Mouse (Mus musculus): ENCODE data around the gene Dnah6. TPM values are rescaled to one million over a fixed set of nuclear protein-coding genes. Genes with fewer than 3 reads are reported as not detected.

Gene Dnah6
- total and polyA plus RNA-seq, 3 experiments: 0.01 to 0.03 TPM; not detected in 1

- DNase-seq: no peak
These were observed 7.0 kb upstream of the Dnah6 start for GRCm38 (mm10) chr6:73228408-73228807.

GRCm38 (mm10) chr6:73227376-73228158 is 6.1 kb upstream of the Dnah6 start:
- no peak for DNase-seq

DNA sequence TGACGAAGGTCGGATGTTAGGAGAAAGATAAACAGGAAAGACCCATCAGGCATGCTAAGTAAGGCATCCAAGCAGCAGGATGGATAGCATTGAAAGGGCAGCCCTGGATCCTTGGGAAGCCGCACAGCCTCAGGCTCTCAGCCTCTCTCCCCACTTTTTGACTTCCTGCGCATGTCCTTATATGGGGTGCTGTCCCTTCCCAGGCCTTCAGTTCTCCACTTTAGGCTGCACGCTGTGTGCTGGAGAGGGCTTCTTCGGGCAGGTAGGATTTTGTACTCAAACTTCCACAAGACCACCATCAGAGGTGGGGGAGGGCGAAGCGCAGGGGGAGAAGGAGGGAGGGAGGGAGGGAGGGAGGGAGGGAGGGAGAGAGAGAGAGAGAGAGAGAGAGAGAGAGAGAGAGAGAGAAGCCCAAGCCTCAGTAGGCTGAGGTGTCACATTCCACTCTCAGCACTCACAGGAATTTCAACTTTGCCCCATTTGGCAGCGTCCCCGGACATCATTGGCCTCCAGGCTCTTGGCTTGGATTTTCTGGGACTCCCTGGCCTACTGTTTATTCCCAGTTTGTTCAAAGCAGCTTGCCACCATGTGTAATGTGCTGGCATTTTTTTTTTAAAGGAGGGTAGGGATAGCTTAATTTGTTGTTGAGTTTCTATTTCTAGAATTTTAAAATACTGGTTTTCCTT is 1.5 kb upstream of the Dnah6 start:
- peak; percentile 92 for DNase-seq

DNA sequence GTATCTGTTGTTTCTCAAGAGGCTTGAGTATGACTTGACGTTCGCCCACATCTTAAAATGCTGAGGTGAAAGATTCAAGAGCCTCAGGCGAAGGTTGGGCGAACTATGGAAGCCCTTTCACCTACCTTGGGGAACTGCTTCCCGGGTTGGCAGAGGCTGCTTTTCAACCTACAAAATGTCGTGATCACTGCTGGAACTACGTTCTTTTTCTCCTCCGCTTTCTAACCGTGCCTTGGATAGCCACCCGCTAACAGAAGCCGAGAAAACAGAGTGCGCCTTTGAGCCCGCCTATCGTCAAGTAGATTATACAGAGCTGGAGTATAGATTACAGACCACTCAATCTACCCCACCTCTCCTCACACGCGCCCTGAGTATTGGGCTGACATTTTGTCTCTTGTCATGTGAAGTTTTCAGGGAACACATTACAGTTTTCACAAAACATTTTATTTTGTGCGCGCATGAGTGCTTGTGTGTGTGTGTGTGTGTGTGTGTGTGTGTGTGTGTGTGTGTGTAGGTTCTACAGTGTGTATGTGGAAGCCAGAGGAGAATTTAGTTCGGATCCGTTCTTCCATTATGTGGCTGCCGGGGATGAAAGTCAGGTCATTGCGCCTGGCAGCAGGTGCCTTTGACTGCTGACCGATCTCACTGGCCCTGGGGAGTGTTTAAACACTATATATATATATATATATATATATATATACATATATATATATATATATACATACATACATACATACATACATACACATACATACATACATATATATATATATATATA is 696 bp upstream of the Dnah6 start:
- no peak for DNase-seq

- DNase-seq: no peak
These were observed 9.8 kb downstream of the Dnah6 start for GRCm38 (mm10) chr6:73211602-73212001.

- DNase-seq: no peak
These were observed 10.4 kb downstream of the Dnah6 start for GRCm38 (mm10) chr6:73211036-73211435.

GRCm38 (mm10) chr6:73210445-73210972 is 10.9 kb downstream of the Dnah6 start:
- no peak for DNase-seq

DNA sequence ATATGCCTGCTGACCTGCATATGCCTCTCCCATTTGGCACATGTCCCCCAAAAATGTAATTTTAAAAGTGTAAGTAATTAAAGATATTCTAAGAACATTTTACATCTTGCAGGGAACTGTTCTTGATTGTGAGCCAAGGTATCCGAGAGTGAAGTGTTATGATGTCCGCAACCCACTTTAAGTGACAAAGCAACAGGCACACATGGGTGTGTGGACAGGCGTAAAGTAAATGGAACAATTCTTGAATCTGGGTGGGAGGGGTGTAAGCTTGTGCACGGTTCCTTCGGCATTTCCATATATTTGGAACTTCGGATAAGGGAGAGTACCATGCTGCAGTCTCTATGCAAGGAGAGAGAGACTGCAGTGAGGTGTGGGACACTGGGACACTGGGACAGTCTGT is 11.9 kb downstream of the Dnah6 start:
- DNase-seq: no peak

DNA sequence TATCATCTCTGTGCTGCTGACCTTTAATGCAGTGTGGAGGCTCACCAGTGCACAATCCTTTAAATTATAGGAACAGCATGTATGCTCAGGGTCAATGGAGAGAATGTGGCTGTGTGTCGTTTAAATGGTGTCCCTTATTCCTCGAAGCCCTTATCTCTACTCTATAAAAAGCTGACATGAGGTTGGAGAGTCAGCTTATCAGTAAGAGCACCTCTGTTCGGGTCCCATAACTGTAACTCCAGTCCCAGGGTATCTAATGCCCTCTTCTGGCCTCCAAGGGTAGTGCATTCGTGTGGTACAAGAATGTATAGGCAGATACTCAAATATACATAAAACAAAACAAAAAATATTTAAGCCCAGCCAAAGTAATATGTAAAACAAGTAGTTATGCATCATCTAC is 16.5 kb downstream of the Dnah6 start:
- DNase-seq: no peak

DNA sequence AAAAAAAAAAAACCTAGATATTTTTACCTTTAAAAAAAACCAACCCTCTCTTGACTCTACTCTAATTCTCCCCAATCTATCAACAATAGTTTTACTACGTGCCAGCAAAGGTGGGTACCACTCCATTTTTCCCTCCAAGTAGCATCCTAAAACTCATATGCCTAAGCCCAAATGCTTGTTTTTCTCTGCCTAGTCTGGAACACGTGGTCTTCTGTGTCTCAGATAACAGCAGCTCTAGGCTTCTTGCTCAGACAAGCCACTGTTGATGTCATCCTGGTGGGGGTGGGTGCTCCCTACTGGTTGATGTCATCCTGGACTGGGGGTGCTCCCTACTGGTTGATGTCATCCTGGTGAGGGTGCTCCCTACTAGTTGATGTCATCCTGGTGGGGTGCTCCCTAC is 17.7 kb downstream of the Dnah6 start:
- DNase-seq: no peak

- no peak for DNase-seq
These were observed 26.2 kb downstream of the Dnah6 start for GRCm38 (mm10) chr6:73195291-73195690.

DNA sequence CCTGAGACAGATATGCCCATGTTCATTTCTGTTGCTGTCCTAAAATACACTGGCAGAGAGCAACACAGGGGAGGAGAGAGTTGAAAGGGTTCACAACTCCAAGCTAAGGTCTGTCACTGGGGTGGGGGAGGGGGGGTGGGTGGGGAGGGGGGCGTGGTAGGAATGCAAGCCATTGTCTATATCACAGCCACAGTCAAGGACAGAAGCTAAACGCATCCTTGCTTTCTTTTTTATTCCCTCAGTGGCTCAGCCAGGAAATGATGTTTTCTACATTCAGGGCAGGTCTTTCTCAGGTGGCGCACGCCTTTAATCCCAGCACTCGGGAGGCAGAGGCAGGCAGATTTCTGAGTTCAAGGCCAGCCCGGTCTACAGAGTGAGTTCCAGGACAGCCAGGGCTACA is 30.7 kb downstream of the Dnah6 start:
- no peak for DNase-seq

DNA sequence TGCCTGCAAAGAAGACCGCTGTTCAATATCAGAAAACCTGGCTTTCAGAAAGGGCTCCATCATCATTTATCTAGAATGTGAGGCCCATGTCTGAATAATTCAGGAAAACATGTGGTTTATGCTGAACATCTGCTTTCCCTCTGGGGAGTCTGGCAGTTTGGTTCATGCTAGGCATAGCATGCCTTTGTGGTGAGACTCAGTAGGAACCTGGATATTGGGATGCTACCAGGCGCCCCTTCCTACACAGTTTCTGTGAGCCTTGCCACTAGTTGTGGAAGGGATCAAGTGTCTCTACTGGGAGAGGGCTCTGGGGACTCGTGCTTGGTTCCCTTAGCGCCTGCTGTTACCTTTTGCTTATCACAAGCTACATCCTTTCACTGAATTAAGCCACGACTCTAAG is 37.2 kb downstream of the Dnah6 start:
- DNase-seq: no peak

GRCm38 (mm10) chr6:73182987-73183386 is 38.5 kb downstream of the Dnah6 start:
- no peak for DNase-seq

DNA sequence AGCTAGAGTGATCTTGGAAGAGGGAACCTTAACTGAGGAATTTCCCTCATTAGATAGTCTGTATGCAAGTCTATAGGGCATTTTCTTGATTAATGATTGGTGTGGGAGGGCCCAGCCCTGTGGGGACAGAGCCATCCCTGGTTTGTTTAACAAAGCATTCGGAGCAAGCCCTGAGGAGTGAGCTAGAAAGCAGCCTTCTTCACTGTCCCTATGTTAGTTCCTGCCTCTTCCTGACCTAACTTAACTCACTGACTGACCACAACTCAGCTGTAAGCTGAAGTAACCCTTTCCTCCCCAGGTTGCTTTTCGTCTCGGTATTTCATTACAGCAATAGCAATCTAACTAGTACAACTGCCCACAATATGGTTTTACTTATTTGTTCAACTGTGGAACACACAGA is 39.0 kb downstream of the Dnah6 start:
- no peak for DNase-seq

- no peak for DNase-seq
These were observed 39.4 kb downstream of the Dnah6 start for GRCm38 (mm10) chr6:73182006-73182405.

DNA sequence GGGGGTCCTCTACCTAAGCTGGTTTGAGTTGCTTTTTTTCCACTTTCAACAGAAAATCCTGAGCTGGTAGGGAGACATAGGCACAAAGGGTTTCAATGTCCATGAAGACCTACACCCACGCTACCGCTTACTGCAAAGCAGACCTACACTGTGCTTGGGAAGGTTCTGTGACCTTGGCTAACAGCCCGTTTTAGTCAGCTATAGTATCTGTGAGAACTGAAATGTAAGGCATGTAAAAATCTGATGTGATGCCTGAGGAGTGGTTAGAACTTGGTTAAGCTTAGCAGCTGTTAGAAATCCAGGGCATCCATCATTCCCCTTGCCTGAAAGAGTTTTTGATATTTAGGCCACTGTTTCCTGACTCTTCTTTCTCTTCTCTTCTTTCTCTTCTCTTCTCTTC is 46.3 kb downstream of the Dnah6 start:
- DNase-seq: no peak

DNA sequence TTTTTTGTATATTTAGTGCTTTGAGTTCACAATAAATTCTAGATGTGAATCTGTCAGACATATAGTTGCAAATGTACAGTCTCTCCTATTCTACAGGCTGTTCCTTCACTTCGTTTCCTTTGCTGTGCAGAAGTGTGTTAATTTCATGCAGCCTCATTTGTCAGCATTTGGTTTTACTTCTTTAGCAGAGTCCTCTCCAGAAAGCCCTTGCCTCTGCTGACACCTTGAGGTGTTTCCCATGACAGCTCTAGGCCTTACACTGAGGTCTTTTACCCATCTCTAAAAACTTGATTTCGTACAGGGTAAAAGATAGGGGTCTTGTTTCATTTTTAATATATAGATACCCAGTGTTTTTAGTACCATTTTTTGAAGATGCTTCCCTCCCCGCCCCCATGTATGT is 54.2 kb downstream of the Dnah6 start:
- DNase-seq: no peak

DNA sequence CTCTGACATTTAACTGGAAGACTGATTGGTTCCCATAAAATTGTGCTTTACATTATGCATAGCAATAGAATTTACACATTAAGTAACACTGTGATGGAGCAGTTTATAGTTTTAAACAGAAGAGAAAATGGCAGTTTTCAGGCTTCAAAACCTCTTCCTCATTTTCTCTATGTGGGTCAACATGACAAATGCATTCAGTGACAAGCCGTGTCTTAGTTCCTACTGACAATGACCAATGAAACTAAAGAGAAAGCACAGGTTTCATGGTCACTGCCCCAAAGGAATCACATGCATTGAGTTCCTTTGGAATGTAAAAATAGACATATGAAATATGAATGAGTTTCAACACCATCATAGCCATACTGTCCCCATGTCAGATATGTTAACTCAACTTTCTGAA is 58.5 kb downstream of the Dnah6 start:
- DNase-seq: no peak

GRCm38 (mm10) chr6:73161338-73161737 is 60.1 kb downstream of the Dnah6 start:
- no peak for DNase-seq

- DNase-seq: no peak
These were observed 66.0 kb downstream of the Dnah6 start for GRCm38 (mm10) chr6:73155455-73155854.

DNA sequence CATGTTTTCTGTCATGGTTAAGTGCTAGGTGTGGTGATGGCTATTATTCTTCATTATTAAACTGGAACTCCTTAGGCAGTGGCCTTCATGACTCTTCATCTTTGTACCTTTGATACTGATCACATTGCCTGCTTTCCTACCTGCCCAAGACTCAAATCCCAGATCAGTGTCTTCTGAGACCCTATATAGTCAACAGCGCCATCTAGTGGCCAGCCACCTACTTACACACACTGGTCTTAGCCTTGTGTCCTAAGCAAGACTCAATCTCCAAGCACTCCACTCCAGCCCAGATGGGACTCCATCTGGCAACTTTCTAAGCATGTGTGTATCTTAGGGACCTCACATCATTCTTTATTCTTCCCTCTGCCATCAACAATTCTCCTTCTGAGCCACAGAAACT is 67.8 kb downstream of the Dnah6 start:
- peak; percentile 67 for DNase-seq

DNA sequence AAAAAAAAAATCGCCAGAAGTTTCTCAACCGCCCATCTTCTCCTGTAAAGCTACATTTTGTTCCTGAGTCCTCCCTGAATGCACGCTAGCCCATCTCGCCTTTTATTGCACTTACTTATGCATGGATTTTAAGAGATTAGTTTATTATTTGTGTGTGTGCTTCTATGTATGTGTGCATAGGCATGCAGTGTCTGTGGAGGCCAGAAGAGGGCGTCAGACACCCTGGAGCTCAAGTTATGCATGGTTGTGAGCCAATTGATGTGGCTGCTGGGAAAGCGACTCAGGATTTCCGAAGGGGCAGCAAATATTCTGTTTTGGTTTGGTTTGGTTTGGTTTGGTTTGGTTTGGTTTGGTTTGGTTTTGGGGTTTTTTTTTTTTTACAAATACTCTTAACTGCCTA is 78.0 kb downstream of the Dnah6 start:
- no peak for DNase-seq
